Mouse (Mus musculus): Measurements from ENCODE around the gene Wdr63. TPM values are rescaled to one million over a fixed set of nuclear protein-coding genes. Genes with fewer than 3 reads are reported as not detected.

Wdr63 gene
- polyA plus RNA-seq, 1 experiment, result not detected

DNA sequence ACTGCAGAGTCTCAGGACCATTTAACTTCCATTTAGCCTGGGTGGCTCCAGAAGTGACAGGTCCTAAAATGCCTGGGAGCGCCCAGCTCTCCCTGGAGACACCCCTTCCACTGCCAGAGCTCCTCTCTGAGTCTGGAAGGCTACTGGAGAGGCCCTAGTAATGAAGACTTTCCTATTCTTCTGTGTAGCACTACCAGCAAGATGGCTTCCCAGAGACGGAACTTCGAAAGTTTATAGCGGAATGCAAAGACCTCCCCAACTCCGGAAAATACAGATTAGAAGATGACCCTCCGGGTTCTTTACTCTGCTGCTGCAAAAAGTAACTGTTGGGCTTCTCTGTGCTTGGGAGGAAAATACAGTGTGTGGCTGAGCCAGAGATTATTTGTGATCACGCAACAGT is 32.3 kb upstream of the Wdr63 start:
- Histone ChIP-seq H3K4me3 (ENCODE audit: insufficient read depth, low read depth, low read length) (no peak overlapping the region), H3K27ac (replicated peaks; ENCODE audit: low read depth, low read length) (no peak overlapping the region)

DNA sequence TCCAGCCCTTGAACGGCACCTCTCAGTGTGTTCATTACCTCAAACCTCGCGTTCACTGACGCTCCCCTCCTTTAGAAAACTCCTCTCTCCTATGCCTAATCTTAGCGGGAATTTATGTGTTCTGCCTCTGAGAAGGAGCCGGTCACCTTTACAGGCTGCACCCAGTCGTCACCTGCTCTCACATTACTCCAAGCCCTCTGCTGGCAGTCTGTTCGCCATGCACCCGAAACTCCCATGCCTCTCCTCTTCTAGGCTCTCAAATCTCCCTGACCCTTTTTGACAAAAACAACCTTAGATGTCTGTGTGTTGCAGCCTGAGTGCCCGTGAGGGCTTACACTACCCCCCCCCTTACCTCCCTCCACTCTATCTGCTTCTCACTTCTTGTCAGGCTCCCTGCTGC is 28.5 kb upstream of the Wdr63 start:
- Histone ChIP-seq H3K4me1 (ENCODE audit: control insufficient read depth, insufficient read depth, insufficient read length, low read length) (no peaks in the 10 kb centered on the region), H3K27ac (replicated peaks; ENCODE audit: low read depth, low read length) (no peak overlapping the region), H3K4me3 (ENCODE audit: insufficient read depth, low read depth, low read length) (no peak overlapping the region)

More for the DNA sequence above, 32.3 kb upstream of the Wdr63 start:
- H3K4me1 ChIP-seq (ENCODE audit: control insufficient read depth, insufficient read depth, insufficient read length, low read length), result no peaks in the 10 kb centered on the region

GRCm38 (mm10) chr3:146135417-146135816 is 27.5 kb upstream of the Wdr63 start:
- H3K4me1 ChIP-seq (ENCODE audit: control insufficient read depth, insufficient read depth, insufficient read length, low read length), result no peaks in the 10 kb centered on the region
- no peak overlapping the region for H3K4me3 ChIP-seq (ENCODE audit: insufficient read depth, low read depth, low read length)
- H3K27ac ChIP-seq (replicated peaks; ENCODE audit: low read depth, low read length), result no peak overlapping the region

GRCm38 (mm10) chr3:146134834-146135233 is 26.9 kb upstream of the Wdr63 start:
- Histone ChIP-seq H3K27ac (replicated peaks; ENCODE audit: low read depth, low read length) (no peak overlapping the region), H3K4me1 (ENCODE audit: control insufficient read depth, insufficient read depth, insufficient read length, low read length) (no peaks in the 10 kb centered on the region)

GRCm38 (mm10) chr3:146127205-146127604 is 19.3 kb upstream of the Wdr63 start:
- Histone ChIP-seq H3K4me1 (ENCODE audit: control insufficient read depth, insufficient read depth, insufficient read length, low read length) (no peaks in the 10 kb centered on the region), H3K27ac (replicated peaks; ENCODE audit: low read depth, low read length) (no peak overlapping the region), H3K4me3 (ENCODE audit: insufficient read depth, low read depth, low read length) (no peak overlapping the region)

More at GRCm38 (mm10) chr3:146134834-146135233, 26.9 kb upstream of the Wdr63 start:
- H3K4me3 ChIP-seq (ENCODE audit: insufficient read depth, low read depth, low read length), result no peak overlapping the region

DNA sequence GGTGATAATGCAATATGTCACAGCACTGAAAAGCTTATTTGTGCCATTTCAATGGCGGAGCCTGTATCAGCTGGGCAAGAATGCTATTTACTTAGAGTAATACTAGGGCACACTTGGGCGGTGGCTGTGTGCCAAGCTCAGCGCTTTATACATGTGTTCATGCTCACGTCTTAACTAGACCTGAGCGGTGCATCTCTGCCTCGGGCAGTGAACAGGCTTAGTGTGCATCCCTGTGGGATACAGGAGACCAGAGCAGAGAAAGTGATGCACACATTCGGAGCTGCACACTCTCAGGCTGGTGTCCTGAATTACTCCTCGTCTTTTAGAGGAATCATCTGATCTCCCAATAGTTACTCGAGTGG is 15.5 kb upstream of the Wdr63 start:
- Histone ChIP-seq H3K4me1 (ENCODE audit: control insufficient read depth, insufficient read depth, insufficient read length, low read length) (no peaks in the 10 kb centered on the region), H3K4me3 (ENCODE audit: insufficient read depth, low read depth, low read length) (no peak overlapping the region), H3K27ac (replicated peaks; ENCODE audit: low read depth, low read length) (no peak overlapping the region)

- no peak overlapping the region for H3K4me3 ChIP-seq (ENCODE audit: insufficient read depth, low read depth, low read length)
- no peak overlapping the region for H3K27ac ChIP-seq (replicated peaks; ENCODE audit: low read depth, low read length)
- no peaks in the 10 kb centered on the region for H3K4me1 ChIP-seq (ENCODE audit: control insufficient read depth, insufficient read depth, insufficient read length, low read length)
These were observed 15.0 kb upstream of the Wdr63 start for GRCm38 (mm10) chr3:146122807-146123463.

GRCm38 (mm10) chr3:146122125-146122420 is 14.1 kb upstream of the Wdr63 start:
- Histone ChIP-seq H3K4me3 (ENCODE audit: insufficient read depth, low read depth, low read length) (no peak overlapping the region), H3K27ac (replicated peaks; ENCODE audit: low read depth, low read length) (no peak overlapping the region), H3K4me1 (ENCODE audit: control insufficient read depth, insufficient read depth, insufficient read length, low read length) (no peaks in the 10 kb centered on the region)

- Histone ChIP-seq H3K4me3 (ENCODE audit: insufficient read depth, low read depth, low read length) (no peak overlapping the region), H3K27ac (replicated peaks; ENCODE audit: low read depth, low read length) (no peak overlapping the region), H3K4me1 (ENCODE audit: control insufficient read depth, insufficient read depth, insufficient read length, low read length) (no peaks in the 10 kb centered on the region)
These were observed 13.6 kb upstream of the Wdr63 start for GRCm38 (mm10) chr3:146121310-146122124.

DNA sequence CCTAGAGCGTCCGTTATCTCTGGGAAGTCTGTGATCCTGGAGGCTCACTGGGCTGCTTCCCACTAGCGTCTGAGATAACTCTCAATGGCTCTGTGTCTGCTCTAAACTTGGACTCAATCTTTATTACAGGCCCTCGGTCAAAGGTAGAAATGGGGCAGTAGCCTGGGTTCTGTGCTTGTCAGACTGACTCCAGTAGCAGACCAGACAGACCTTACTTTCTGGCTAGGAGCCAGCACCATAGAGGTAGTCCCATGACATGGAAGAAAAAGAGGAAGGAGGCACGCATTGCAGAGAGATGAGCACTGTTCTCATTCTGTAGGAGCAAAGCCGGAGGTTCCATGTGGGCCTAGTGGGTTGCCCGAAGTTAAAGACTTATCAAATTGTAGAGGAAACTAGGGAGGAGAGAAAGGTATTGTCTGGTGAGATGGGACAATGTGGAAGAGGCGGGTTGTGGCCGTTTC is 10.1 kb upstream of the Wdr63 start:
- Histone ChIP-seq H3K27ac (replicated peaks; ENCODE audit: low read depth, low read length) (no peak overlapping the region), H3K4me3 (ENCODE audit: insufficient read depth, low read depth, low read length) (no peak overlapping the region), H3K4me1 (ENCODE audit: control insufficient read depth, insufficient read depth, insufficient read length, low read length) (no peaks in the 10 kb centered on the region)

- H3K27ac ChIP-seq (replicated peaks; ENCODE audit: low read depth, low read length), result no peak within 1 kb of the TSS
- no peaks in the 10 kb centered on the region for H3K4me1 ChIP-seq (ENCODE audit: control insufficient read depth, insufficient read depth, insufficient read length, low read length)
- no peak within 1 kb of the TSS for H3K4me3 ChIP-seq (ENCODE audit: insufficient read depth, low read depth, low read length)
These were observed 9.5 kb upstream of the Wdr63 start, which contains the start of gene Mcoln3 for GRCm38 (mm10) chr3:146117258-146117996. Gene Mcoln3 (plus strand): TSS chr3:146117450.

DNA sequence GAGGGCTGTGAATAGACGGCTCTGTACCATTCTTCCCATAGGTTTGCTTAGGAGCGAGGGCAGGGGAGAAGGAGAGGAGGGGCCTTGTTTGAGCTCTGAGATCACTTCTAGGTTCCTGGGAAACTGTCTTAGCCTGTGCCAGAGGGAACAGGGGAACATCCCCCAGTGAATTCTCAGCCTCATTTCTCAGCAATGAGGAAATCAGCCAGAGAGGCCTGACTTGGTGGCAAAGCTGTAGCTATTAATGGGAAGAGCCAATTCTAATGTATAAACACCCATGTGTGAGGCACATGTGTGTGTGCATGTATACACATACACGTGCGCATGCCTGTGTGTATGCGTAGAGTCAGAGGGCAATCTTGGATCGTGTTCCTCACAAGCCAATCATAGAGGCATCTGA is 3.0 kb upstream of the Wdr63 start:
- Histone ChIP-seq H3K27ac (replicated peaks; ENCODE audit: low read depth, low read length) (peak overlapping the region; percentile 11; the same call in 1 of the 2 replicates), H3K4me3 (ENCODE audit: insufficient read depth, low read depth, low read length) (no peak overlapping the region), H3K4me1 (ENCODE audit: control insufficient read depth, insufficient read depth, insufficient read length, low read length) (no peaks in the 10 kb centered on the region)

DNA sequence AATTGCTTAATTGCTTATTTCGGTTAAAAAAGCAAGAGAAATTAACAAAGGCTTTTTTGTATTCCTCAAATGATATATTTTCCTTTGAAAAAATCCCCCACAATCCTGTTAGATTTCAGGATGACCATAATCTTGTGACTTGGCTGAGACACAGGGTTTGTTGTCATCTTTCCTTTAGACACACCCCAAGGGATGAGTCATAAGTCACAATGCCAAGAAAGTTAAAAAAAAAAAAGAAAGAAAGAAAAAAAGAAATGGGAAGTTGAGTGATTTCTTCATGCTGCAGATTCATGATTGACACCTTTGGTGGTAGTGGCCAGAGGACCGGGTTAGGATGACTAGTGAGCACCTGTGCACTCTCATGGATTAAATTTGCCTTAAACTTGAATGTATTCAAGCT is 2.4 kb upstream of the Wdr63 start:
- no peak overlapping the region for H3K4me3 ChIP-seq (ENCODE audit: insufficient read depth, low read depth, low read length)
- no peaks in the 10 kb centered on the region for H3K4me1 ChIP-seq (ENCODE audit: control insufficient read depth, insufficient read depth, insufficient read length, low read length)
- H3K27ac ChIP-seq (replicated peaks; ENCODE audit: low read depth, low read length), result no peak overlapping the region

- H3K4me3 ChIP-seq (ENCODE audit: insufficient read depth, low read depth, low read length), result no peak overlapping the region
- H3K27ac ChIP-seq (replicated peaks; ENCODE audit: low read depth, low read length), result no peak overlapping the region
- H3K4me1 ChIP-seq (ENCODE audit: control insufficient read depth, insufficient read depth, insufficient read length, low read length), result no peaks in the 10 kb centered on the region
These were observed 1.0 kb upstream of the Wdr63 start for GRCm38 (mm10) chr3:146108945-146109344.

- no peaks in the 10 kb centered on the region for H3K4me1 ChIP-seq (ENCODE audit: control insufficient read depth, insufficient read depth, insufficient read length, low read length)
- peak overlapping the region; percentile 43 for H3K4me3 ChIP-seq (ENCODE audit: insufficient read depth, low read depth, low read length)
- no peak overlapping the region for H3K27ac ChIP-seq (replicated peaks; ENCODE audit: low read depth, low read length)
These were observed 647 bp downstream of the Wdr63 start for GRCm38 (mm10) chr3:146107116-146107849.

Data from brown adipose tissue, adult 24 weeks (tissue).